14 mouse cellular contexts compared by ENCODE assay signal in the genomic region with DNA sequence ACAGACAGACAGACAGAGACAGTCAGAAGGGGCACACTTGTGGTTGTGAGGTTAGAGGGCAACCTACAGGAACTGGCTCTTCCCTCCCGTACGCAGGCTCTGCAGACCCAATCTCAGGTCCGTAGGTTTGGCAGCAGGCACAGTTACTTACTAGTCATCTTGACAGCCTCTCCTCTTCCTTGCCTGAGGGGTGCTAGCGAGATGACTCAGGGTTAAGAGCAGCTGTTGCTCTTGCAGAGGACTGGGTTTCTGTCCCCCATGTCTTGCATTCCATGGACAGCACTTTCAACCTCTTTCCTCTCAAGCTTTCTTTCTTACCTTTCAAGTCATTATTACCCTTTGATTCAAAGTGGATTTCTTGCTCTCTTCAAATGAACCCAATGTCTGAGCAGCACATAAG.
"Had no signal": no experiment of that assay in that cellular context is flagged by ENCODE, and none has a peak within 500 bp of the region (broad histone marks: within the 10 kb centered on the region; RNA-seq: fewer than 3 reads in every experiment).

No protein-coding gene starts in this region.

- H3K4me2 ChIP-seq: liver, embryonic 12.5 days; lung, embryonic 14.5 days; midbrain, embryonic 12.5 days; neural tube, embryonic 12.5 days; stomach, embryonic 15.5 days had no signal

- H3K27me3 ChIP-seq: liver, embryonic 12.5 days; neural tube, embryonic 12.5 days; stomach, embryonic 15.5 days had no signal

- H3K4me3 ChIP-seq: liver, embryonic 12.5 days; midbrain, embryonic 10.5 days; midbrain, embryonic 12.5 days; neural tube, embryonic 12.5 days; stomach, embryonic 15.5 days had no signal

- DNase-seq: lung, adult 18-20 months; lung, embryonic 14.5 days; lung, postnatal 10 days; lung, postnatal 4 days; midbrain, embryonic 14.5 days; retina, postnatal 1 day; right cerebral cortex, adult 18-20 months; right cerebral cortex, postnatal 25 days; thymus, postnatal 36 days had no signal

- H3K36me3 ChIP-seq: liver, embryonic 12.5 days; midbrain, embryonic 10.5 days; midbrain, embryonic 12.5 days; neural tube, embryonic 12.5 days; stomach, embryonic 15.5 days had no signal
